Mouse (Mus musculus) right cerebral cortex, adult 2 months (tissue): ENCODE data around the gene Gm20916.
"Not testable (repeated sequence)": the region's sequence is repeated elsewhere in the genome, so short reads cannot be mapped to it uniquely, and the experiment has no call there.

Source experiments
- DNase-seq, 2 experiments: peaks; one replicate each; pipeline ENCODE4 v3.0.0; 2021 to 2022; ENCODE audit warnings: low spot score in 2 of 2

Gm20916 gene

DNA sequence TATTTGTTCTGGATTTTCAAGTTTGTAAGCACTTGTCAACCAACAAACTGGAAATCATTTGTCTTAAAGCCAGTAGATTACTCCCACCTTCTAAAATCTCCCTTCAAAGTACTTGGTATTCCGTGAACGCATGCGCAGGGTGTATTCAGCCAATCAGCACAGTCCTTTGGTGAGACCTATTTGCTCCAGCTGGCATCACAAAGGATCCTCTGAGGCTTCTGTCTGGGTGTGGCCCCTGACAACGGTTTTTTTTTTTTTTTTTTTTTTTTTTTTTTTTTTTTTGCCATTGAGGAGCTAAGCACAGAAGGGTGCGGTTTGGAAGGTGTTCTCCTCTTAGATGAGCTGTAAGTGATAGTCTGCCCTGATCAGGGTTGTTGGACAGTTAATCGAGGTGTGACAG is at the start of gene Gm20916:
Gene Gm20916, plus strand, starts transcription at position 301 of the 400 bp plus-strand sequence.
- DNase-seq: not testable (repeated sequence)
